Mouse (Mus musculus): Measurements from ENCODE around the gene Ctdspl.

GRCm38 (mm10) chr9:118980411-118980823 lies 54.2 kb downstream of the Ctdspl start:
- TF ChIP-seq CTCF (conservative IDR thresholded peaks at IDR 0.05; ENCODE audit: low read length): no peak
- no peak for TF ChIP-seq POU5F1 (IDR thresholded peaks at IDR 0.05; ENCODE audit: borderline replicate concordance, low read length)
- no peak for TF ChIP-seq NANOG (IDR thresholded peaks at IDR 0.05; ENCODE audit: borderline replicate concordance, low read length)

All from E14TG2a.4 (cell line).